Mouse (Mus musculus): ENCODE results near the gene Tmpo.

DNA sequence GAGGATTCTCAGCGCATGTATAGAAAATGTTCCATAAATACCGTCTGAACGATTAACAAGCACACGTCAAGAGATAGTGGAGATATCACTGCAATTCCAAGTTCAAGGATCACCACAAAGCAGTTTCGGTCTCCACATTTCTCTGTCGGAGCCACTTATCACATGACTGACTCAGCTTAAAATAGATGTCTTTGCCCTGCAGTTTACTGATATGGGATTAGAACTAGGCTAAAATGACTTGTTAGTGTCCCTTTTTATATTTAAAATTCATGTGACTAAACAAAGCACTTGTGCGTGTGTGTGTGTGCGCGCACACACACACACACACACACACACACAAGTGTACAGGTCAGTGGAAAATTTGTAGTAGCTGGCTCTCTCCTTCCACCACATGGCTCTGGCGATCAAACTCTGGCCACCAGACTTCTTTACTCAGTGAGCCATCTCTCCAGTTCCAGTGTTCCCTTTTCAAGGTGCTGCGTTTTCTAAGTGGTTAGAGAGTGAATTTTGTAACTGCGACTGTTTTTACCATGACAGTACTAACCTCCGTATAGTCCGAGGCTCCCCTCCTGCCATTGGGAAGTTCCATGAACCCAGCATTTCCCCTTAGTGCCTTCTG lies 41.9 kb downstream of the Tmpo start:
- TF ChIP-seq POLR2A (IDR thresholded peaks at IDR 0.05; ENCODE audit: control insufficient read depth, extremely low read depth, insufficient read depth, low read length, poor library complexity), result no peak
- TF ChIP-seq CTCF (IDR thresholded peaks at IDR 0.05; ENCODE audit: borderline replicate concordance, control insufficient read depth, extremely low read depth, insufficient read depth, low read length, poor library complexity), result no peak
